Mouse (Mus musculus) c-Kit-positive CD71-positive TER-119-positive erythroid progenitor cells, embryonic 14.5 days (primary cell): ENCODE data around the gene Spire2.

Experiments
- DNase-seq: peaks from one replicate; pipeline ENCODE4 v3.0.0-alpha.2; 2013; ENCODE audit warnings: low spot score

The Spire2 gene

DNA sequence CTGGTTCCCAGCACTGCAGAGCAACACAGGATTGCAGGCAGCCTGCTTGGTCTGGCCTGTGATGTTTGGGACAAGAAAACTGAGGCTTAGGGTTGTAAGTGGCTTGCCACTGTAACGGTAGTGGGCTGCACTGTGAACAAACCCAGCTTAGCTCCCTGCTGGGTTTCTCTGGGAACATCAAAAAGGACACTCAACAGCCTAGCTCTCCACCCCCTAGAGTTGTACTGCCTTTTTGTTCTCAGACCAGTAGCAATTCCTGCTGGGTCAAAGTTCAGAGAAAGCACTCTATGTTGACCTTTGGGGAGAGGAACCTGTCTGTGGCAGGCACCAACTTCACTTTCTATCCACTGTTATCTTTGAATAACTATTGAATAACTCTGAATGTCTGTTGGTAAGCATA is 2.0 kb downstream of the Spire2 start:
- DNase-seq = no peak

GRCm38 (mm10) chr8:123337475-123337874 is 5.0 kb downstream of the Spire2 start:
- no peak for DNase-seq

GRCm38 (mm10) chr8:123340071-123340470 is 7.6 kb downstream of the Spire2 start:
- no peak for DNase-seq

GRCm38 (mm10) chr8:123341040-123342015 is 8.8 kb downstream of the Spire2 start:
- DNase-seq = no peak

GRCm38 (mm10) chr8:123342253-123342652 is 9.7 kb downstream of the Spire2 start:
- no peak for DNase-seq

DNA sequence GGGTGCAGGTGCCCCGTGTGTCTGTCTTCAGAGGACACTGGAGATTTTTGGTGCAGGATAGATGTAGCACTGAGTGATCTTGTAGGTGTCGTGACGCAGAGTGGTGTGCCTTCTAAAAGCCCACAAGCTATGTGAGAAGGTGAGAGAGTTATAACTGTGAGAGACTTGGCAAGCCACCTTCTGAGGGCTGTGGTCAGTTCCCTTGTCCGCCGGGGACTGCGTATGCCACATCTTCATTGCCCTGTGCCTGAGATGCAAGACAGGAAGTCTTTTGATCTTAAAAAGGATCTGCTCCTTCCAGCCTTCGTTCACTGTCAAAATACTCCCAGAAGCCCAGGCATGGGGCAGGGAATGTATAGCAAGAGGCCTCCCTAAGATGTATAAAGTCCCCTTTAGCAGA is 10.4 kb downstream of the Spire2 start:
- DNase-seq = no peak

- DNase-seq = no peak
These were observed 10.9 kb downstream of the Spire2 start for GRCm38 (mm10) chr8:123343422-123343821.

- DNase-seq = no peak
These were observed 12.6 kb downstream of the Spire2 start for GRCm38 (mm10) chr8:123345135-123345534.

DNA sequence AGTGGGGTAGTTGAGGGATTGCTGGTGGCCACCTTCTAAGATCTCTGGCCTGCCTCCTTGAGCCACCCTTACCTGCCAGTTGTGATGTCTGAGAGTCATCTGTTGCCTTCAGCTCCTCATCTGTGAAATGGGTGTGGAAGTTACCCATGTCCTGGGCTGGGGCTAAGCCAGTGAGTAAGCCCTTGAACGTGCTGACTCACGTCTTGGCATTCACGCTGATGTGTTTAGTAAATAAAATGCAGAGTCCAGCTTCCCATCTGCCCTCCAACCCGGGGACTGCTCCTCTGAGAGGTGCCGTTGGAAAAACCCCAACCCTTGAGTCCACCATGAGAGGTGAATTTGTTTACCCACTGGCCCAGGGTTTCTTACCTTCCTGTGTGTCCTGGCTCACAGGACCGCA is 13.3 kb downstream of the Spire2 start:
- DNase-seq = no peak

- no peak for DNase-seq
These were observed 14.8 kb downstream of the Spire2 start for GRCm38 (mm10) chr8:123347293-123347692.

- DNase-seq = no peak
These were observed 15.8 kb downstream of the Spire2 start for GRCm38 (mm10) chr8:123348237-123348843.

GRCm38 (mm10) chr8:123349073-123349472 is 16.6 kb downstream of the Spire2 start:
- DNase-seq = no peak

DNA sequence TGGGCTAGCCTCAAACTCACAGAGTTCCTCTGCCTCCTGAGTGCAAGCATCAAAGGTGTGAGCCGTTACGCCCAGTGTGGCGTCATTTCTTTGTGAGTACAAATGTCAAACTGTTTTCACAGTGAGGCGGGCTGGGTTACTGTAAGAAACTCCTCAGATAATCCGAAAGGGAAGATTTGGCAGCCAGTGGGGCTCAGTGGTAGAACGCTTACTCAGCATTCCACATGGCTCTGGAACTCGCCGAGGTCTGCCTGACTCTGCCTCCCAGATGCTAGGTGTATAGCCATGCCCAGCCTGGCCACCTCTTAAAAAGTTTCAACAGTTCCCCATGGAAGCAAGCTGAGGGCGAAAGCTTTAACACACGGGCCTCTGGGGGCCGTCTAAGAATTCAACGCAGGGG is 19.6 kb downstream of the Spire2 start:
- no peak for DNase-seq

DNA sequence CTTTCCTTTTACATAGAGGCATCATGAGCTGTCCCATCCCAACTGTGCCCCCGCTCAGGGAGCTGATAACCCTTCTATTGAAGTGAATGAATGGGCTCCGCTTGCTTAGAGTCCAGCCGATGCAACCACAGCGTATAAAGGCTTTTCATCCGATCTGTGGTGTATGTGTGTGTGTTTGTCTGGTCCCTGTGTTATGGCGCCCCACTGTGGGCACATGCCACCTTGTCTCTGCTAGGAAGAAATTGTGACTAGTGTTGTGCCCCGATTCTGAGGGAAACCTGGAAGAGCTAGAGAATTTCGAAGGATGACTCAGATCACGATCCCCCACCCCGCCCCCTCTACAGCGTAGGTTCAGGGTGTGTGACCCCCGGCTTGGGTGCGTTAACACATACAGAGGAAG is 20.3 kb downstream of the Spire2 start:
- DNase-seq = no peak

GRCm38 (mm10) chr8:123353216-123353615 is 20.7 kb downstream of the Spire2 start:
- no peak for DNase-seq

- DNase-seq = peak; percentile 76
These were observed 28.7 kb downstream of the Spire2 start for GRCm38 (mm10) chr8:123361082-123361739.

DNA sequence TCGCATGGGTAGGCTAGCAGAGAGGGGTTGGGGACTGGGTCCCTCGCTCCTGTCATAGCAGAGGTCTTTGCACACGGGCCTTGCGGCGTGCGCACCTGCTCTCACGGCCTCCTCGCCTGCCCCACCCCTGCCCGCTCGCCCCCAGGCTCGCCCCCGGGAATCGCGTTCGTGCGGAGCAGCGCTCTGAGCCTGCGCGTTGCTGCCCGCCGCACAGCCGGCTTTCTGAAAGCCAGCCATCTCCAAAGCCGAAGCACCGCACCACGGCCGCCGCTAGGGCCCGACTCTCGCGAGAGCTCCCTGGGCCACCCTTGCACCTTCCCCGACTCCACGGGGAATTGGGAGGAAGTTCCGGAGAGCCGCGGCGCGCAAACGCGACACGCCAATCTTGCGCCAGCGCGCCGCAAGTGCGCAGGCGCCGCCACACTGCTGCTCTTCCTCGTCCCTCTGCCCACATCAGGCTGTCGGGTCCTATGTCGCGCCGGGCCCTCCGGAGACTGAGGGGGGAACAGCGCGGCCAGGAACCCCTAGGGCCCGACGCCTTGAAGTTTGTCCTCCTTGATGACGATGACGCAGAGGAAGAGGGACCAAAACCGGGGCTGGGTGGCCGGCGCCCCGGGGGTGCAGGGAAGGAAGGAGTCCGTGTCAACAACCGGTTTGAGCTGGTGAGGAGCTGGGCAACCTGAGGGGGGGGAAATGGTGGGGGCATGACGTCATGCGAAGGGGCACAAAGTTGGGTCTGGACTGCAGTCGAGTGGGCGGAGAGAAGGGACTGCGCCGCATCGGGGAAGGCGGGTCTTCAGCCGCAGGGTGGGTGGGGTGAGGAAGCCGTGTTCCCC is 41.1 kb downstream of the Spire2 start, which contains the start of gene Tcf25:
TSS of gene Tcf25 (plus strand) at position 351 of the 836 bp plus-strand sequence.
- peak; percentile 86 for DNase-seq

DNA sequence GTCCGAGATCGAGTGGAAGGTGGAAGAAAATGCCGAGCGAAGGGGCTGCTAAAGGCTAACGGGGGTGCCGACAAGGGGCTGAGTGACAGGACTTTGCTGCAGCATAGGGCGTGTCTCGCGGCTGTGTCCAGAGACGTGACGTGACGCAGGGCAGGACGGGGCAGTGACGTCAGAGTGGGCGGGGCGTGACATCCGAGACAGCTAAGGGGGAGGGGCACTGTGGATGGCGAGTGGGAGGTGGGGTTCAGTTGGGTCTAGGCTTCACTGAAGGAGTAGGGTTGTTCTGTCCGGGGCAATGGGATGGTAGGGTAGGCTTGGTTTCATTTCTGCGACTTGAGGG is 41.7 kb downstream of the Spire2 start:
- DNase-seq = peak; percentile 90

- no peak for DNase-seq
These were observed 43.2 kb downstream of the Spire2 start for GRCm38 (mm10) chr8:123375701-123376100.

DNA sequence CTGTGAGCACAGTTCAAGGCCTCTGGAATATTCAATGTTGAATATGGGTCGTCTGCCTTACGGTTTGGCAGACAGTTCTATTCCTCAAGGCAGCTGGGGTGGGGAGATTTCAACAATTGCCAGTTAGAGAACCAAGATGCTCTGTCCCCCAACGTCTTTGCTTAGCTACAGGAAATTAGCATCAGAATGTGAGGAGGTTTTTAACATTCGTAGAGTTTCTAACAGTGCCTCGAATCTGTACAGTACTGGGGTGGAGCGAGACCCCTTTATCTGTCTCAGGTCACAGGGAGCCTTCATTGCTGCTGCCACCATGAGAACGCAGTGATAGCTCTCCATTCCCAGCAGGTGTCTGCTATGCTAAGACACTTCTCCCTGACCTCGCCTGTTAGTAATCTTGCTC is 43.6 kb downstream of the Spire2 start:
- DNase-seq = no peak

DNA sequence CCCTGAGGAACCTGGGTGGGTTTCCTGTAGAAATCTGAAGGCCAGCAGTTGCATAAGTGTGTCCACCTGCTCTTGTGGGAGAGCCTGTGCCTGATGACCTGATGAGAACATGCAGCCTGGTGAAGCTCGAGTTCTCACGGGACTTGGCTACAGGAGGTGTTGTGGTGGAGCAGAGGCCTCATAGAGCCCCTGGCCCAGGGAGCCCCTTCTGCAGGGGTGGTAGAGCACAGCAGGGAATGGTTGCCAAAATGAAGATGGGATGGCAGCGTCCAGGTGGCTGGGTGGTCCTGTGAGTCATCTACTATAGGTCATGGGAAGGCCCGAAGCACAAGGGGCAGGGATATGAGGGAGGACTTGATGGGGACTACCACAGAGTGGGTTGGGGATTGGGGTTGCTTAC is 49.2 kb downstream of the Spire2 start:
- no peak for DNase-seq

GRCm38 (mm10) chr8:123382516-123382915 is 50.0 kb downstream of the Spire2 start:
- no peak for DNase-seq
